Mouse (Mus musculus) megakaryocyte, embryonic 14.5 days (primary cell): ENCODE measurements around the gene Tbc1d4.

Experiments used
- FLI1 ChIP-seq: IDR thresholded peaks from 2 replicates; pipeline ENCODE4 v1.6.1; 2012; ENCODE audit warnings: low read length, inconsistent platforms, mixed read lengths
- GATA1 ChIP-seq: IDR thresholded peaks from 3 replicates; pipeline ENCODE4 v1.6.1; 2012; ENCODE audit warnings: mixed read lengths, low read length, inconsistent platforms, borderline replicate concordance

DNA sequence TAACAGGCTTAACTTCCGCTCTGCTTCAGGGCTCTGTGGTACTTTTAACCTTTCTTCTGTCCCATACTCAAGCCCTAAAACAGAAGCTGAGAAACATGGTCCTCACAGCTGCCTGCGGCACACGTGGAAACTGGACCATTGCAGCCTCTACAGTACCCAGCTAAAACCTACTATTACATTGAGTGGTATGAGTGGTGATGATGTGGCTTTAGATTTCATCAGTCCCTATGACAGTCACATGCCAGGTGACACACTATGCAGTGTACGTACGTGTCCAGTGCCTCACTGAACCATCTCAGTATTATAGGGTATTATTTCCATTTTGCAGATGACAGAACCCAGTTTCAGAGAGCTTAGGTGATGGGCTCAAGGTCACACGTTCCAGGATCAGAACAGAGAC lies 28.4 kb upstream of the Tbc1d4 start:
- no peak for TF ChIP-seq GATA1
- no peak for TF ChIP-seq FLI1
